Mouse (Mus musculus) bone marrow macrophage, adult 2 months (primary cell): ENCODE results near the gene Blm.

Source experiments
- CTCF ChIP-seq: IDR thresholded peaks from 2 replicates; pipeline ENCODE4 v1.5.1; 2012; ENCODE audit warnings: low read depth, mild to moderate bottlenecking, low read length, moderate library complexity
- POLR2A ChIP-seq: IDR thresholded peaks from 2 replicates; pipeline ENCODE4 v1.6.1; 2012; ENCODE audit warnings: mild to moderate bottlenecking, low read depth, low read length, borderline replicate concordance

DNA sequence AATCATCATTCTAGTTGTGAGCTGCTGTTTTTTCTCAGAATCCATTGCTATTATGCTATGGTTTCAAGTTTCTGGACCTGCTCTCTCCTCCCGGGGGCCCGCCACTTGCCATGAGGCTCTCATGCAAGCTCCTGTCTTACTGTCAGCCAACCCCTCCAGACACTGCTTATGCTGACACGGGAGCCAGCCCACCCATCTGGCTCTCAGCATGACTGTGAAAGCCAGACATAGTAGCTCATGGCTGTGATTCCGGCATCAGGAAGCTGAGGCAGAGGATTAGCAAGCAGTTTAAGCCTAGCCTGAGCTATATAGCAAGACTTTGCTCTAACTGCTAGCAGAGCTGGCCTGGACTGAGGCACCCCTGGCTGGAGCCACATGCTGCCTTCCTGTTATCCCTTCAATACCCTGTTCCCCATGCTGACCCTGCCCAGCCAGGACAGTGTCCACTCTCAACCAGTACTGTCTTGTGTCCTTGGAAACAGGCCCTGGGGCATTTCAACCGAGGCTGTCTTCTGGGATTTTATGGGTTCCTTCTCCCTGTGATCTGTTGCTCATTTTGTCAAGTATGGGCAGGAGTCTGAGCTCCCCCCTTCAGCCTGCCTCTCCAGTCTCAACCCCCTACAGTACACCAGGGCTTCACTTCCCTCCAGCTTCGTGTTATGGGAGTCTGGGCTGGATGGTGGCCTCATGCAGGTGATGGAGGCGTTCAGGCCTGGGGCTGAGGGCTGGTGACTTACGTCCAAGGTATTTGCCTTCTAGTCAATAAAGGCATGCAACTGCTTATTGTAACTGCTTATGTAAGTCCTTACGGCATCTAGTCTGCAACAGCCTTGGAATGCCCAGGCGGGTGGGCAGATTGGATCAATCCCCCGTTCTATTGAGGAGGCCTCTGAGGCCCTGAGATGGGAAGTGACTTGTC is 92.7 kb downstream of the Blm start:
- no peak for TF ChIP-seq CTCF
- TF ChIP-seq POLR2A, result no peak
